Mouse (Mus musculus) liver, embryonic 14 days (tissue): ENCODE results near the gene Lrig2. TPM values are rescaled to one million over a fixed set of nuclear protein-coding genes. Genes with fewer than 3 reads are reported as not detected.

Experiments used
- polyA plus RNA-seq: library from polyadenylated mRNA; depleted of rRNA; stranded (reverse); fragments of >200 nt; gene quantifications from 2 replicates; pipeline ENCODE4 v1.2.3, GENCODE M21; 2012; rRNA removed

Lrig2 gene
- 2.0 and 2.1 TPM in 2 replicates for polyA plus RNA-seq

DNA sequence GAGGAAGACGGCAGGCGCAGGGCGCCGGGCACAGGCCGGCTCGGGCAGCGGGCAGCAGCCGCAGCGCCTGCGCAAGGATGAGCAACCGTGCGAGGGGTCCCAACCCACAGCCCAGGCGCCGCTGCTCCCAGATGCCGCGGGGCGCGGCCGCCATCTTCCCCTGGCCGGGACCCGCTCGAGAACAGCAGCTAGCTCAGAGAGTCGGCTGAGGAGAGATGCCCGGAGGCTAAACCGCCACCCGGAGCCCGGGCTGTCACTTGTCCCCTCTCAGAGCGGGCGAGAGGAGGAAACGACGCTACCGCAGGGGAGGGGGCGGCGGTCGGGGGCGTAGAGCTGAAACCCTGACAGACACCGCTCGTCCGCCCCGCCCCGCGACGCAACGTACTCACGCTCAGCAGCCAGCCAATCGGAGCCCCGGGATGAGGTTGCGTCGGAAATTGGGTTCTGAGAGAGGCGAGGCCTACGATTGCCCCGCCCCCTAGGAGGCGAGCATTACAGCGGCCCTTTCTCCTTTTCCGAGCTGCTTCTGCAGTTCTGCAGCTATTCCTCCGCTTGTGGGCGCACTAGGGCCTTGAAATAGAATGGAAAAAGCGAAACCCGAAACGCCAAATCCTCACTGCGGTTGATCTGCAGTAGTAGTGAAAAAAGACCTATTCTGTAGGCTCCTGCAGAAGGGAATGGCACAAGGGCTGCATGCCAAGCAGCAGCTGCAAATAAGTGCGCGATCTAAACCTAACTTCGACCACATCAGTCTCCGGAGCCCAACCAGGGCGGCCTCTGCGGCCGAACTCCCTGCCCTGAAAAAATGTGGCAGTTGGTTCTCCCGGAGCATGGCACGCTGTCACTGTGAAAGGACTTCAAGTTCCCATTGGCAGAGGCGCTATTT, at the start of gene Lrig2:
TSS of gene Lrig2 (minus strand) at position 381 of the 886 bp plus-strand sequence.

Other genes with a start within 250 kb of the Lrig2 start
- 35.7 and 46.3 TPM in 2 replicates for gene Slc16a1, start 126.8 kb upstream of the Lrig2 start, polyA plus RNA-seq